Mouse (Mus musculus) liver, postnatal 0 days (tissue): ENCODE data around the gene Gm45713. TPM values are rescaled to one million over a fixed set of nuclear protein-coding genes. Genes with fewer than 3 reads are reported as not detected.

ENCODE experiments used
- ATAC-seq: fragments of 200-750 bp; cut with Nextera tagmentation; 2 replicates; pipeline ENCODE4 v1.8.0; 2017; ENCODE audit warnings: mild to moderate bottlenecking, moderate library complexity
- DNase-seq: peaks from one replicate; pipeline ENCODE4 v3.0.0-alpha.2; 2016
- H3K27ac ChIP-seq: fragments of 300-500 bp; sonication (generic); 2 replicates; pipeline ENCODE4 v1.5.1; 2014; ENCODE audit warnings: antibody characterized with exemption, moderate library complexity, mild to moderate bottlenecking, low read depth
- H3K27me3 ChIP-seq: fragments of 300-500 bp; sonication (generic); 2 replicates; pipeline ENCODE4 v1.6.1; 2014; ENCODE audit warnings: low read length, control low read depth, mixed read lengths; ENCODE audit not compliant: insufficient read depth
- H3K36me3 ChIP-seq: fragments of 300-500 bp; sonication (generic); replicated peaks from 2 replicates; pipeline ENCODE4 v1.6.1; 2014; ENCODE audit warnings: mild to moderate bottlenecking, control low read depth, low read length, moderate library complexity, mixed read lengths; ENCODE audit not compliant: insufficient read depth
- H3K4me1 ChIP-seq: fragments of 300-500 bp; sonication (generic); 2 replicates; pipeline ENCODE4 v1.6.1; 2014; ENCODE audit warnings: antibody characterized with exemption, mild to moderate bottlenecking, control low read depth; ENCODE audit not compliant: insufficient read depth
- H3K4me2 ChIP-seq: fragments of 300-500 bp; sonication (generic); 2 replicates; pipeline ENCODE4 v1.6.1; 2014; ENCODE audit warnings: low read depth, mild to moderate bottlenecking, low read length, moderate library complexity, mixed read lengths
- H3K4me3 ChIP-seq: fragments of 300-500 bp; sonication (generic); 2 replicates; pipeline ENCODE4 v1.5.1; 2014; ENCODE audit warnings: low read depth, low read length
- H3K9ac ChIP-seq: fragments of 300-500 bp; sonication (generic); replicated peaks from 2 replicates; pipeline ENCODE4 v1.6.1; 2014; ENCODE audit warnings: mild to moderate bottlenecking, moderate library complexity
- H3K9me3 ChIP-seq: fragments of 300-500 bp; sonication (generic); 2 replicates; pipeline ENCODE4 v1.6.1; 2016; ENCODE audit warnings: mild to moderate bottlenecking, control low read depth, low read length, mixed read lengths
- CTCF ChIP-seq: sonication (generic); IDR thresholded peaks from 2 replicates; pipeline ENCODE4 v1.5.1; 2016; ENCODE audit warnings: antibody characterized with exemption, low read depth
- EP300 ChIP-seq: IDR thresholded peaks from 2 replicates; pipeline ENCODE4 v1.6.1; 2016; ENCODE audit warnings: antibody characterized with exemption, low read depth, mild to moderate bottlenecking
- WGBS: fragments of 180-500 bp; shearing (Covaris S2); extraction: QIAGEN DNeasy Blood & Tissue Kit; methylation state at CpG from one replicate; pipeline ENCODE4 v1.1.7; 2014; ENCODE audit not compliant: insufficient replicate concordance; 5-methylcytosine and 5-hydroxymethylcytosine counted together
- polyA plus RNA-seq: library from polyadenylated mRNA; unstranded; fragments of >200 nt; fragmentation: Nextera tagmentation; extraction: Ambion mirVana; gene quantifications from 2 replicates; pipeline ENCODE4 v1.2.1, GENCODE M21; 2015

The Gm45713 gene
- polyA plus RNA-seq, 1 experiment from 2014 or later, result 0.70 TPM

DNA sequence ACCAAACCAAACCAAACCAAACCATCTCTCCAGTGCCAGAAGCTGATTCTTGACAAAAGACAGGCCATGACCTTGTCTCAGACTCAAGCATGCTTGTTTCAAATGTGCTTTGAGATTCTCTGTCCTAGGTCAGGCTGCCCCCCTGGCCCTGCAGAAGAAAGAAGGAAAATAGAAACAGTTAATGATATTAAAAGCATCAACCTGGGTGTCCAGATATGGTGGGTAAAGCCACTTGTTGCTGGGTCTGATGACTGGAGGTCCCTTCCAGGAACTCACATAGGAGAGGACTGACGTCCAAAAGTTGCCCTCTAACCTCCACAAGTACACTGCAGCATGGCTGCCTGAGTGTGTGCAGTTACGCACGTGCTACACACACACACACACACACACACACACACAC, 24.8 kb upstream of the Gm45713 start:
- ATAC-seq (no peak), DNase-seq (no peak)
- H3K4me1 ChIP-seq, result peaks cover 15% of the 10 kb centered on the region
- H3K27me3 ChIP-seq, result peaks cover 37% of the 10 kb centered on the region
- H3K36me3 ChIP-seq, result peaks cover 2% of the 10 kb centered on the region; the same call in 1 of the 2 replicates
- no peaks in the 10 kb centered on the region for H3K9me3 ChIP-seq
- no peak overlapping the region for H3K27ac ChIP-seq
- TF ChIP-seq EP300 (no peak), CTCF (no peak)
- no peak overlapping the region for H3K4me3 ChIP-seq
- 77% methylated on average over 3 of the region's 3 CpGs for WGBS
- no peak overlapping the region for H3K4me2 ChIP-seq
- H3K9ac ChIP-seq, result no peak overlapping the region

DNA sequence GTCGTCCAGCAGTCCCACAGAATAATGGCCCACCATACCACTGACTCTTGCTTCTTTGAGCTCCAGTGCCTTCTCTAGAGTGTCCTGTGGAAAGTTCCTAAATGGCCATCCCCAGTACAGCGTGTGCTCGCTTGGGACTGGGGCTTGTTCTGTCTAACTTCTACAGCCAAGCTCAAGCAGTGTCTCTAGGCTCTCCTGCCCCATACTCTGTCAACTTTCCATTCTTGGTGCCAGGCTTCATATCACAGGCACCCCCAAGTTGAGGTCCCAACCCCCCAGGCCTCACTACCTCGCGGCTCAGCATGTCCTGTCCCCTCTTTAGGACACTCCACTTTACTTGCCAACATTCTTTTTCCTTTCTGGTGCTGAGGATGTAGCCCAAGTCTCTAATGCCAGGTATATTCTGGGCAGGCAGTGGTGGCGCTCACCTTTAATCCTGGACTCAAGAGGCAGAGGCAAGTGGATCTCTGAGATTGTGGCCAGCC, 24.3 kb upstream of the Gm45713 start:
- no peak for DNase-seq
- 85% methylated on average over 6 of the region's 6 CpGs for WGBS
- TF ChIP-seq EP300 (no peak), CTCF (no peak)
- Histone ChIP-seq H3K27ac (no peak overlapping the region), H3K27me3 (peaks cover 32% of the 10 kb centered on the region), H3K4me1 (peaks cover 15% of the 10 kb centered on the region), H3K9me3 (no peaks in the 10 kb centered on the region), H3K4me3 (no peak overlapping the region), H3K4me2 (no peak overlapping the region), H3K9ac (no peak overlapping the region), H3K36me3 (peaks cover 2% of the 10 kb centered on the region)
- no peak for ATAC-seq

DNA sequence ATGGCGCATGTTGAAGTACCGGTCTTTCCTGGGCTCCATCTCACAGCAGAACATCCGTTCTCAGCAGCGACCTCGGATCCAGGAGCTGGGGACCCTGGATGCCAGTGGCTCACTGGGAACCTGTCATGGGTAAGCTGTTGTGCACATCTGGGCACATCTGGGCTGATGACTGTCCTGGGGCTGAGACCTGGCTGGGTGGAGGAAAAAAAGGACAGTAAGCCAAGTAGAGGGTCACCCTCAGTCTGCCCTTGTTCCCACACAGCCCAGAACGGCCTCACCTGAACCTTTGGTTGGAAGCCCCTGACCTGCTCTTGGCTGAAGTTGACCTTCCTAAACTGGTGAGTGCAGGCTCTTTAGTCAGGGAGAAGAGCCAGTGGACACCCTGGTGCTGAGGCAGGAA, 23.0 kb upstream of the Gm45713 start:
- WGBS, result 94% methylated on average over 6 of the region's 6 CpGs
- H3K9me3 ChIP-seq, result no peaks in the 10 kb centered on the region
- ATAC-seq, result no peak
- no peak overlapping the region for H3K4me2 ChIP-seq
- peaks cover 20% of the 10 kb centered on the region for H3K4me1 ChIP-seq
- H3K4me3 ChIP-seq, result no peak overlapping the region
- no peak overlapping the region for H3K9ac ChIP-seq
- peaks cover 18% of the 10 kb centered on the region for H3K27me3 ChIP-seq
- TF ChIP-seq EP300, result no peak
- TF ChIP-seq CTCF, result no peak
- no peak overlapping the region for H3K27ac ChIP-seq
- no peak for DNase-seq
- peaks cover 2% of the 10 kb centered on the region for H3K36me3 ChIP-seq

DNA sequence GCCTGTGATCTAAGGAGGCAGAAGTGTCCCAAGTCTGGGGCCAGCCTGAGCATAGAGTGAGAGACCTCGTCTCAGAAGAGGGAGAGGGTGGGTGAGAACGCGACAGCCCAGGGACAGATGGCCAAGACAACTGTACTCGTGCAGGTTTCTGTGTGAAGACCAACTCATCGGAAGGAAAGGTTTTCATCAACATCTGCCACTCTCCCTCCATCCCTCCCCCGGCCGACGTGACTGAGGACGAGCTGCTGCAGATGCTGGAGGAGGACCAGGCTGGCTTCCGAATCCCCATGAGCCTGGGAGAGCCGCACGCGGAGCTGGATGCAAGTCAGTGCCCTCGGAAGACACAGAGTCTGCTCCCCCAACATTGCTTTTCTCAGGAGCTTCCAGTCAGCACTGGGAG, 21.4 kb upstream of the Gm45713 start:
- Histone ChIP-seq H3K4me1 (peaks cover 20% of the 10 kb centered on the region), H3K9me3 (no peaks in the 10 kb centered on the region), H3K27ac (no peak overlapping the region), H3K9ac (no peak overlapping the region), H3K27me3 (peaks cover 3% of the 10 kb centered on the region), H3K4me2 (no peak overlapping the region), H3K36me3 (peaks cover 2% of the 10 kb centered on the region), H3K4me3 (no peak overlapping the region)
- no peak for TF ChIP-seq EP300
- no peak for TF ChIP-seq CTCF
- ATAC-seq (no peak), DNase-seq (no peak)
- 88% methylated on average over 14 of the region's 14 CpGs for WGBS

DNA sequence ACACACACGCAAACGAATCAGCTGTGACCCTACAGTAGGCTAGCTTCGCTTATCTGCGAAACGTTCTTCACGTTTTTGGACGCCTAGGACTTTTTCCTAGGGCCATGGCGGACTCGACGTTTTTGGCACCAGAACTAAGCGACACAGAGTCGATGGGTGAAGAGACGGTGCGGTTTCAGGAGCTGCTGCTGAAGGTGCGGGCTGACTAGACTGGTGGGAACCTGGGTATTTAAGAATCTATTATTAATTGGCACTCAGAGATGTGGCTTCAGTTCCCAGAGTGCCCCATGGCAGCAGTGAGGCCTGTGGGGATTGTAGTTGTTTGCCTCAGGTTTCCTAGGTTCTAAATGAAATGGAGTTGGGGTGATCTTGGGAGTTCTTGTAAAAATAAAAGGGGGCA, 20.2 kb upstream of the Gm45713 start:
- no peak overlapping the region for H3K4me3 ChIP-seq
- H3K36me3 ChIP-seq, result peaks cover 2% of the 10 kb centered on the region
- ATAC-seq (no peak), DNase-seq (no peak)
- H3K9me3 ChIP-seq, result no peaks in the 10 kb centered on the region
- H3K4me2 ChIP-seq, result no peak overlapping the region
- H3K27ac ChIP-seq, result 0 out of 2 replicates have a peak overlapping the region, but pooled peaks have one; percentile 7
- TF ChIP-seq CTCF (no peak), EP300 (no peak)
- H3K9ac ChIP-seq, result no peak overlapping the region
- H3K27me3 ChIP-seq, result no peaks in the 10 kb centered on the region
- peaks cover 15% of the 10 kb centered on the region for H3K4me1 ChIP-seq
- WGBS, result 89% methylated on average over 15 of the region's 15 CpGs

DNA sequence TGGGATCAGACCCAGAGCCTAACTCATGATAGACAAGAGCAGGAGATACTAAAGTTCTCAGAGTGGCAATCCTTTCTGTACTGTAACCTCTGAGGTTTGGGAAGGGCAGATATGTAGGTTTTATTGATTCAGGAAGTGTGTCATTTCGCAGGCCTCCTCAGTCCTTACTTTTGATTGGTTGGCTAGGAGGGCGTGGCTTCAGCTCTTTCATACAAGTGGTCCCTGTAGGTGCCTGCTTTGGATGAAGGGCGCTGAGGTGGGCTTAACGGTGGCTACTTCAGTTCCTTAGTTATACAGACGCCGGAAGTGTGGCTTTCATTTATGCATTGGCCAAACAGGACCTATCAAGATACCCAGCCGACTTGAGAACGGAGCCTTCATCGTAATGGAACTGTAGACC, 19.6 kb upstream of the Gm45713 start:
- no peak overlapping the region for H3K9ac ChIP-seq
- H3K9me3 ChIP-seq, result no peaks in the 10 kb centered on the region
- no peak overlapping the region for H3K27ac ChIP-seq
- DNase-seq (no peak), ATAC-seq (no peak)
- TF ChIP-seq EP300, result no peak
- no peak for TF ChIP-seq CTCF
- H3K4me3 ChIP-seq, result no peak overlapping the region
- H3K27me3 ChIP-seq, result no peaks in the 10 kb centered on the region
- H3K4me1 ChIP-seq, result peaks cover 16% of the 10 kb centered on the region
- 81% methylated on average over 9 of the region's 9 CpGs for WGBS
- no peak overlapping the region for H3K4me2 ChIP-seq
- H3K36me3 ChIP-seq, result peaks cover 2% of the 10 kb centered on the region
